Mouse (Mus musculus) kidney, adult 2 months (tissue): ENCODE measurements around the gene Rras.

ENCODE experiments used
- CTCF ChIP-seq: fragments of 200-500 bp; conservative IDR thresholded peaks from 2 replicates; pipeline ENCODE4 v1.5.1; 2011; ENCODE audit warnings: low read depth, mild to moderate bottlenecking, control low read depth, low read length, moderate library complexity, mixed read lengths; ENCODE audit not compliant: insufficient read depth, insufficient read length
- POLR2A ChIP-seq: fragments of 200-500 bp; IDR thresholded peaks from one replicate; pipeline ENCODE4 v1.6.1; 2011; ENCODE audit warnings: low read depth, low read length, control low read depth

DNA sequence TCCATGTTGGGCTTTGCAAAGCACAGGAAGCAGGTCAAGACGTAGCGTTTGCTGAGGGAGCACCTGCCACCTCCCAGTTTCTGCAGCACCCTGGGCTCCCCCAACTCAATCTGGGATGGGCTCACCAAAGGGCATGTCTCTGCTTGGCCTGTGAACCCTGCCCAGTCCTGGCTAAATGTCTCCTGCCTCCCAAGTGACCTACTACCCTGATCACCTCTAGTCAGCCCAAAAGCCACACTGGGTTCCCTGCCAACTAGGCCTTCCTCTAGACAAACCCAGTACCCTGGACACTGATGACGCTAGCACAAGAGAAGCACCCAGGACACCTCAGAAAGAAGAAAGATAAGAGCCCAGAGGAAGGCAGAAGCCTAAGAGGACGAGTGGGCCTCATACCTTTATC is 4.9 kb upstream of the Rras start:
- TF ChIP-seq CTCF (no peak), POLR2A (no peak)
